Mouse (Mus musculus) macrophage (primary cell): ENCODE measurements around the gene Wars2. TPM values are rescaled to one million over a fixed set of nuclear protein-coding genes. Genes with fewer than 3 reads are reported as not detected.

Source experiments
- H3K27ac ChIP-seq: fragments of 350-480 bp; formaldehyde crosslinking; 2 replicates; pipeline ENCODE4 v1.9.0; 2021
- H3K36me3 ChIP-seq: fragments of 350-480 bp; formaldehyde crosslinking; 2 replicates; pipeline ENCODE4 v1.9.0; 2021; ENCODE audit errors: inconsistent target
- H3K4me3 ChIP-seq: fragments of 350-480 bp; formaldehyde crosslinking; 2 replicates; pipeline ENCODE4 v1.9.0; 2021; ENCODE audit errors: inconsistent target
- H3K79me2 ChIP-seq: fragments of 350-480 bp; formaldehyde crosslinking; 2 replicates; pipeline ENCODE4 v1.9.0; 2021; ENCODE audit errors: inconsistent target
- whole genome bisulfite sequencing: methylation state at CpG from one replicate; pipeline ENCODE4 v1.1.7; 2026; ENCODE audit warnings: inconsistent platforms; ENCODE audit not compliant: missing documents; 5-methylcytosine and 5-hydroxymethylcytosine counted together
- polyA plus RNA-seq: library from polyadenylated mRNA; stranded (reverse); fragments of 250-400 nt; gene quantifications from 3 replicates; pipeline ENCODE4 v1.2.4, GENCODE M21; 2018; ENCODE audit warnings: inconsistent platforms

Gene Wars2
- polyA plus RNA-seq, 1 experiment from 2014 or later, result 3.4 TPM

- no peak overlapping the region for H3K4me3 ChIP-seq
- no peaks in the 10 kb centered on the region for H3K79me2 ChIP-seq
- 9% methylated on average over 17 of the region's 17 CpGs for WGBS
- no peak overlapping the region for H3K27ac ChIP-seq
- H3K36me3 ChIP-seq, result no peaks in the 10 kb centered on the region
Measured at GRCm38 (mm10) chr3:99234319-99234869, 93.5 kb downstream of the Wars2 start.

GRCm38 (mm10) chr3:99235116-99235803 is 94.4 kb downstream of the Wars2 start:
- WGBS, result 8% methylated on average over 20 of the region's 23 CpGs
- Histone ChIP-seq H3K4me3 (no peak overlapping the region), H3K36me3 (no peaks in the 10 kb centered on the region), H3K27ac (no peak overlapping the region), H3K79me2 (no peaks in the 10 kb centered on the region)

- H3K79me2 ChIP-seq, result no peaks in the 10 kb centered on the region
- WGBS, result 12% methylated on average over 18 of the region's 18 CpGs
- no peaks in the 10 kb centered on the region for H3K36me3 ChIP-seq
- H3K27ac ChIP-seq, result no peak overlapping the region
- no peak overlapping the region for H3K4me3 ChIP-seq
Measured at GRCm38 (mm10) chr3:99235804-99236755, 95.2 kb downstream of the Wars2 start.

- H3K36me3 ChIP-seq, result no peaks in the 10 kb centered on the region
- H3K79me2 ChIP-seq, result no peaks in the 10 kb centered on the region
- no peak overlapping the region for H3K27ac ChIP-seq
- WGBS, result 0% methylated on average over 1 of the region's 1 CpGs
- no peak overlapping the region for H3K4me3 ChIP-seq
Measured at GRCm38 (mm10) chr3:99238691-99239090, 97.8 kb downstream of the Wars2 start.

GRCm38 (mm10) chr3:99239301-99240045 is 98.6 kb downstream of the Wars2 start:
- 6% methylated on average over 20 of the region's 20 CpGs for WGBS
- H3K27ac ChIP-seq, result no peak overlapping the region

GRCm38 (mm10) chr3:99240213-99240720 is 99.4 kb downstream of the Wars2 start, which contains the start of gene Tbx15:
TSS of gene Tbx15 (plus strand) at chr3:99240381.
- WGBS, result 5% methylated on average over 20 of the region's 20 CpGs
- Histone ChIP-seq H3K36me3 (no peaks in the 10 kb centered on the region), H3K4me3 (no peak within 1 kb of the TSS), H3K79me2 (no peaks in the 10 kb centered on the region), H3K27ac (no peak within 1 kb of the TSS)

More at GRCm38 (mm10) chr3:99239301-99240045, 98.6 kb downstream of the Wars2 start:
- Histone ChIP-seq H3K4me3 (no peak overlapping the region), H3K79me2 (no peaks in the 10 kb centered on the region), H3K36me3 (no peaks in the 10 kb centered on the region)

- no peaks in the 10 kb centered on the region for H3K36me3 ChIP-seq
- no peak overlapping the region for H3K27ac ChIP-seq
- WGBS, result 4% methylated on average over 50 of the region's 50 CpGs
- no peak overlapping the region for H3K4me3 ChIP-seq
- no peaks in the 10 kb centered on the region for H3K79me2 ChIP-seq
Measured at GRCm38 (mm10) chr3:99240811-99241738, 100.2 kb downstream of the Wars2 start.

- Histone ChIP-seq H3K4me3 (no peak overlapping the region), H3K27ac (no peak overlapping the region), H3K79me2 (no peaks in the 10 kb centered on the region), H3K36me3 (no peaks in the 10 kb centered on the region)
- WGBS, result 27% methylated on average over 7 of the region's 8 CpGs
Measured at GRCm38 (mm10) chr3:99242481-99242880, 101.6 kb downstream of the Wars2 start.

- 17% methylated on average over 2 of the region's 3 CpGs for WGBS
Measured at GRCm38 (mm10) chr3:99245341-99245740, 104.5 kb downstream of the Wars2 start.

GRCm38 (mm10) chr3:99246629-99247028 is 105.8 kb downstream of the Wars2 start:
- no peak overlapping the region for H3K4me3 ChIP-seq
- H3K79me2 ChIP-seq, result no peaks in the 10 kb centered on the region
- 30% methylated on average over 3 of the region's 3 CpGs for WGBS
- no peak overlapping the region for H3K27ac ChIP-seq
- no peaks in the 10 kb centered on the region for H3K36me3 ChIP-seq

More at GRCm38 (mm10) chr3:99245341-99245740, 104.5 kb downstream of the Wars2 start:
- Histone ChIP-seq H3K36me3 (no peaks in the 10 kb centered on the region), H3K4me3 (no peak overlapping the region), H3K79me2 (no peaks in the 10 kb centered on the region), H3K27ac (no peak overlapping the region)

GRCm38 (mm10) chr3:99247586-99247985 is 106.7 kb downstream of the Wars2 start:
- Histone ChIP-seq H3K4me3 (no peak overlapping the region), H3K79me2 (no peaks in the 10 kb centered on the region), H3K36me3 (no peaks in the 10 kb centered on the region), H3K27ac (no peak overlapping the region)
- WGBS, result 11% methylated on average over 4 of the region's 4 CpGs

GRCm38 (mm10) chr3:99247996-99248801 is 107.3 kb downstream of the Wars2 start:
- no peak overlapping the region for H3K4me3 ChIP-seq
- 6% methylated on average over 28 of the region's 28 CpGs for WGBS
- no peak overlapping the region for H3K27ac ChIP-seq
- no peaks in the 10 kb centered on the region for H3K79me2 ChIP-seq
- H3K36me3 ChIP-seq, result no peaks in the 10 kb centered on the region
